Mouse (Mus musculus) MN1 (cell line): ENCODE results near the gene Noa1.

Experiments used
- DNase-seq: peaks from one replicate; pipeline ENCODE4 v3.0.0-alpha.2; 2016; ENCODE audit warnings: low spot score

Gene Noa1

GRCm38 (mm10) chr5:77253154-77253553, 56.7 kb downstream of the Noa1 start:
- DNase-seq: no peak

DNA sequence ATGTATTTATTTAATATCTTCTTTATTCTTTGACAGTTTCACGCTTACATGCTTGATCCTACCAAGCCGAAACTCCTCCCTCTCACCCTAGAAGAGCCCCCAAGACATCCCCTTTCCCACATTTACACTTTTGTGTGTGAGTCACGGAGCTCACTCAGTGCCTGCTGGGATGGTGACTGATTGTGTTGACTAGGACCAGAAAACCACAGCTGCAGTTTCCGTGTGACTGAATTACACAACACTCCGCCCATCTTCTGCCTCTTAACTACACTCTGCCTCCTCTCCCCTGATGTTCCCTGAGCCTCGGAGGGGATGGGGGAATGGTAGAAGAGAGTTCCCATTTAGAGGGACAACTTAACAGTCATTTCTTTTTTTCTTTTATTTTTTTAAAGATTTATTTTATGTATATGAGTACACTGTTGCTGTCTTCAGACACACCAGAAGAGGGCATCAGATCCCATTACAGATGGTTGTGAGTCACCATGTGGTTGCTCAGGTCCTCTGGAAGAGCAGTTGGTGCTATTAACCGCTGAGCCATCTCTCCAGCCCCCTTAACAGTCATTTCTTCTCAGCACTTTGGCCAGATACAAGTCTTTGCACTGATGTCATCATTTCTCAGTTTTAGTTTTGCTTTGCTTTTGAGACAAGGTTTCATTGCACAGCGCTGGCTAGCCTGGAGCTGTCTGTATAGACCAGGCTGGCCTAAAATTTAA, 57.6 kb downstream of the Noa1 start:
- DNase-seq: no peak

- DNase-seq: no peak
These were observed 58.2 kb downstream of the Noa1 start for GRCm38 (mm10) chr5:77251656-77252055.

- no peak for DNase-seq
These were observed 59.8 kb downstream of the Noa1 start for GRCm38 (mm10) chr5:77250083-77250482.

- DNase-seq: peak; percentile 27
These were observed 63.9 kb downstream of the Noa1 start for GRCm38 (mm10) chr5:77245787-77246671.

DNA sequence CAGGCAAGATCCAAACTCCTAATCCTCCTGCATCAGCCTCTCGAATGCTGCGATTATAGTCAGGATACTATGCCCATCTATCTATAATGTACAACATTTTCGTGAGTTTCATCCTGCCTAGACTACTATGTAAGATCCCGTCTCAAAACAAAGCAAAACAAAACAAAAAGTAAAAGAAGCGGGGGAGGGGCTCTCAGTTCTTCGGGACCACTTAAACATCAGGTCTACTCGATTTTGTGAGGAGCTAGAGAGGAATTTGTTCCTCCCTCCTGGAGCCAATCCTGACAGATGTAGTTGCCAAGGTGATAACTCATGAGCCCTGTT, 64.5 kb downstream of the Noa1 start:
- no peak for DNase-seq

GRCm38 (mm10) chr5:77244331-77244987, 65.4 kb downstream of the Noa1 start:
- DNase-seq: no peak
